Mouse (Mus musculus) liver, postnatal 0 days (tissue): ENCODE results near the gene Npas2. TPM values are rescaled to one million over a fixed set of nuclear protein-coding genes. Genes with fewer than 3 reads are reported as not detected.

Experiments
- ATAC-seq: fragments of 200-750 bp; cut with Nextera tagmentation; 2 replicates; pipeline ENCODE4 v1.8.0; 2017; ENCODE audit warnings: mild to moderate bottlenecking, moderate library complexity
- DNase-seq: peaks from one replicate; pipeline ENCODE4 v3.0.0-alpha.2; 2016
- H3K27ac ChIP-seq: fragments of 300-500 bp; sonication (generic); 2 replicates; pipeline ENCODE4 v1.5.1; 2014; ENCODE audit warnings: antibody characterized with exemption, moderate library complexity, mild to moderate bottlenecking, low read depth
- H3K27me3 ChIP-seq: fragments of 300-500 bp; sonication (generic); 2 replicates; pipeline ENCODE4 v1.6.1; 2014; ENCODE audit warnings: low read length, control low read depth, mixed read lengths; ENCODE audit not compliant: insufficient read depth
- H3K36me3 ChIP-seq: fragments of 300-500 bp; sonication (generic); replicated peaks from 2 replicates; pipeline ENCODE4 v1.6.1; 2014; ENCODE audit warnings: mild to moderate bottlenecking, control low read depth, low read length, moderate library complexity, mixed read lengths; ENCODE audit not compliant: insufficient read depth
- H3K4me1 ChIP-seq: fragments of 300-500 bp; sonication (generic); 2 replicates; pipeline ENCODE4 v1.6.1; 2014; ENCODE audit warnings: antibody characterized with exemption, mild to moderate bottlenecking, control low read depth; ENCODE audit not compliant: insufficient read depth
- H3K4me2 ChIP-seq: fragments of 300-500 bp; sonication (generic); 2 replicates; pipeline ENCODE4 v1.6.1; 2014; ENCODE audit warnings: low read depth, mild to moderate bottlenecking, low read length, moderate library complexity, mixed read lengths
- H3K4me3 ChIP-seq: fragments of 300-500 bp; sonication (generic); 2 replicates; pipeline ENCODE4 v1.5.1; 2014; ENCODE audit warnings: low read depth, low read length
- H3K9ac ChIP-seq: fragments of 300-500 bp; sonication (generic); replicated peaks from 2 replicates; pipeline ENCODE4 v1.6.1; 2014; ENCODE audit warnings: mild to moderate bottlenecking, moderate library complexity
- H3K9me3 ChIP-seq: fragments of 300-500 bp; sonication (generic); 2 replicates; pipeline ENCODE4 v1.6.1; 2016; ENCODE audit warnings: mild to moderate bottlenecking, control low read depth, low read length, mixed read lengths
- CTCF ChIP-seq: sonication (generic); IDR thresholded peaks from 2 replicates; pipeline ENCODE4 v1.5.1; 2016; ENCODE audit warnings: antibody characterized with exemption, low read depth
- EP300 ChIP-seq: IDR thresholded peaks from 2 replicates; pipeline ENCODE4 v1.6.1; 2016; ENCODE audit warnings: antibody characterized with exemption, low read depth, mild to moderate bottlenecking
- WGBS: fragments of 180-500 bp; shearing (Covaris S2); extraction: QIAGEN DNeasy Blood & Tissue Kit; methylation state at CpG from one replicate; pipeline ENCODE4 v1.1.7; 2014; ENCODE audit not compliant: insufficient replicate concordance; 5-methylcytosine and 5-hydroxymethylcytosine counted together
- microRNA-seq: library from miRNA; unstranded; fragments of <30 nt; microRNA quantifications from one replicate; pipeline ENCODE4, GENCODE M21; 2016
- polyA plus RNA-seq: library from polyadenylated mRNA; unstranded; fragments of >200 nt; fragmentation: Nextera tagmentation; extraction: Ambion mirVana; gene quantifications from 2 replicates; pipeline ENCODE4 v1.2.1, GENCODE M21; 2015

The Npas2 gene
- polyA plus RNA-seq, 1 experiment from 2014 or later = 0.15 TPM

DNA sequence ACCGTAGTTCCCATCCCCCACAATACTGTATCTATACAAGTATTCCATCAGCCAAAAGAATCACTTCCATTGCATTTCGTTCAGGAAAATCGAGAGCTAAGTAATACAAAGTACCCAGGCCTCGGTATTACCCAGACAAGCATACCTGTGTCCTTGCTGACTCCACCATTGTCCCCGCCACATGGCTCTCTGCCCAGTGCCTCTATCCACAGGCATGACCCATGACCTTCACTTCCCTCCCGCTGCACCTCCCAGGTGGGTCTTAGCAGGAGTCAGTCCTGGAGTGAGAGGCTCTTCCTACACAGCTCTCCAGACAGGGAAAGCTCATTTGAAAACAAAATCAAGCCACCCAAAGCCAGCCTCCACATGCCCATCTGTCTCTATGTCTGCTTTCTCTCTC is 214.6 kb downstream of the Npas2 start:
- no peak overlapping the region for H3K4me3 ChIP-seq
- 0 out of 2 replicates have a peak overlapping the region, but pooled peaks have one; percentile 6 for H3K9ac ChIP-seq
- no peaks in the 10 kb centered on the region for H3K9me3 ChIP-seq
- WGBS = 67% methylated on average over 6 of the region's 6 CpGs
- peaks cover 30% of the 10 kb centered on the region for H3K36me3 ChIP-seq
- H3K4me2 ChIP-seq = peak overlapping the region; percentile 34
- DNase-seq (peak; percentile 59), ATAC-seq (peak; percentile 70)
- TF ChIP-seq EP300 = no peak
- TF ChIP-seq CTCF = no peak
- no peaks in the 10 kb centered on the region for H3K27me3 ChIP-seq
- peak overlapping the region; percentile 53 for H3K27ac ChIP-seq
- peaks cover 18% of the 10 kb centered on the region for H3K4me1 ChIP-seq

DNA sequence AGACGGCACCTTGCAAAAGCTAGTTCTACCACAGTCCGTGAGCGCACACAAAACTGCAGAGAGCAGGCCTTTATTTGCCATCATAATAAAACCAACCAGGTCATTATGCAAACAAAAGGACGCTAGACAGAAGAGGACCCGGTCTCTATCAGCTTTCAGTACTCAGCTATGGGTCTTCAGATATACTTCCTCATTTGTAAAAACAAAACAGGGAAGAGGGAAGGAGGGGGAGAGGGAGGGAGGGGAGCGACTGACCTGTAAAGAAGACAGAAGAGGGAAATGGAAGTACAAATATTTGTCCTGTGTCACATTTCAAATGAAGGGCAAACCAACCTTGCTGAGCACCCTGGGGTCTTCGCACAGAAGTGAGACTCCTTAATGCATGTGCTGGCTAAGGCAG is 215.1 kb downstream of the Npas2 start:
- no peaks in the 10 kb centered on the region for H3K9me3 ChIP-seq
- no peak overlapping the region for H3K4me3 ChIP-seq
- peak overlapping the region; percentile 53 for H3K27ac ChIP-seq
- H3K27me3 ChIP-seq = no peaks in the 10 kb centered on the region
- H3K4me1 ChIP-seq = peaks cover 18% of the 10 kb centered on the region
- peaks cover 24% of the 10 kb centered on the region for H3K36me3 ChIP-seq
- TF ChIP-seq EP300 = no peak
- TF ChIP-seq CTCF = no peak
- DNase-seq (no peak), ATAC-seq (peak; percentile 37)
- 29% methylated on average over 7 of the region's 7 CpGs for WGBS
- 0 out of 2 replicates have a peak overlapping the region, but pooled peaks have one; percentile 16 for H3K9ac ChIP-seq
- peak overlapping the region; percentile 34 for H3K4me2 ChIP-seq

DNA sequence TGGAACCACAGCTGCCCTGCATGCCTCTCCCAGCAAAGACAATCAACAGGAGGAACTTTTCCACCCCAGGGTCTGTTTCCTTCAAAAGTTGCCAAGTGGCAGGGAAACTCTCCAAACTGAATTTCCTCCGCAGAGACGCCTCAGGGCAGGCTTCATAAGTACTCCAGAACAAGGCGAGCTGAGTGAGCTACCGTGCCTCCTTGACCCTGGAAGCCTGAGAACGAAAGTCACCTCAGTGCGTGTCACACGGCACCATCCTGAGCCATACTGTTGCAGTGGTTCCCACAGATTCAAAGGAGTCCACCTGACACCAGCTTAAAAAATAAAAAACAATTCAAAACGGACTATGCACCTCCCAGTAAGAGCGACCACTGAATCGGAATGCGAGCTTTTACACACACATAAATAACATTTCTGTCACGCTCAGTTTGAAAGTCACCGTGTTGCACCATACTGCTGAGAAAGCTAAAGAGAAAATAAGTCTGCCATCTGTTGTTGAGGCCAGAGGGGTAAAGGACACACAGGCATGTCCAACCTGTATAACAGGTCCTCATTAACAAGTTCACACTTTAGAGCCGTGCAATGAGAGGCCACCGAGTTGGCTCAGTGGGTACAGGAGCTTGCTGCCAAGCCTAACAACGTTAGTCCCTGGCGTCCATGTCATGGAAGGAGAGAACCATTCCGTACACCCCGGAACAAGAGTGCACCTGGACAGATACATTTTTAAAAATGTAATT is 216.7 kb downstream of the Npas2 start:
- 0 out of 2 replicates have a peak overlapping the region, but pooled peaks have one; percentile 4 for H3K27ac ChIP-seq
- H3K4me3 ChIP-seq = no peak overlapping the region
- ATAC-seq (no peak), DNase-seq (no peak)
- H3K36me3 ChIP-seq = peaks cover 13% of the 10 kb centered on the region
- 87% methylated on average over 19 of the region's 19 CpGs for WGBS
- H3K9me3 ChIP-seq = no peaks in the 10 kb centered on the region
- H3K27me3 ChIP-seq = no peaks in the 10 kb centered on the region
- no peak overlapping the region for H3K9ac ChIP-seq
- H3K4me1 ChIP-seq = peaks cover 18% of the 10 kb centered on the region
- no peak overlapping the region for H3K4me2 ChIP-seq
- TF ChIP-seq CTCF = no peak
- TF ChIP-seq EP300 = no peak

Small RNA genes lying within 50 kb of the gene (microRNA-seq; reads per million reads assigned to microRNA genes)
- gene Mir6349 = not detected

Other genes with a start within 250 kb of the Npas2 start
- gene Pdcl3, start 208.1 kb upstream of the Npas2 start, polyA plus RNA-seq = 42.5 and 42.8 TPM in 2 replicates
- 306 and 334 TPM in 2 replicates for gene Rpl31, start 174.1 kb downstream of the Npas2 start, polyA plus RNA-seq